Mouse (Mus musculus) midbrain, embryonic 16.5 days (tissue): ENCODE measurements at regions not wholly inside any gene's neighbourhood (a gene's known extent, or its start where the extent isn't known, plus 50 kb on each side); places are given as distances from the start of the nearest gene placed in this dataset.

Experiments used
- ATAC-seq: fragments of 200-750 bp; cut with Nextera tagmentation; 2 replicates; pipeline ENCODE4 v1.8.0; 2017; ENCODE audit warnings: moderate TSS enrichment
- H3K27ac ChIP-seq: fragments of 300-500 bp; sonication (generic); 2 replicates; pipeline ENCODE4 v1.5.1; 2014; ENCODE audit warnings: mild to moderate bottlenecking, low read length, mixed read lengths
- H3K27me3 ChIP-seq: fragments of 300-500 bp; sonication (generic); 2 replicates; pipeline ENCODE4 v1.6.1; 2014; ENCODE audit warnings: low read depth, low read length, mixed read lengths; ENCODE audit not compliant: control insufficient read depth, insufficient read depth
- H3K36me3 ChIP-seq: fragments of 300-500 bp; sonication (generic); 2 replicates; pipeline ENCODE4 v1.6.1; 2014; ENCODE audit warnings: mild to moderate bottlenecking, low read length, moderate library complexity, mixed read lengths; ENCODE audit not compliant: control insufficient read depth, insufficient read depth
- H3K4me1 ChIP-seq: fragments of 300-500 bp; sonication (generic); 2 replicates; pipeline ENCODE4 v1.6.1; 2014; ENCODE audit warnings: mild to moderate bottlenecking, low read length, mixed read lengths; ENCODE audit not compliant: control insufficient read depth, insufficient read depth
- H3K4me2 ChIP-seq: fragments of 300-500 bp; sonication (generic); 2 replicates; pipeline ENCODE4 v1.6.1; 2014; ENCODE audit warnings: mild to moderate bottlenecking, low read length, mixed read lengths
- H3K4me3 ChIP-seq: fragments of 300-500 bp; sonication (generic); 2 replicates; pipeline ENCODE4 v1.5.1; 2014; ENCODE audit warnings: low read depth, mild to moderate bottlenecking, low read length, moderate library complexity, mixed read lengths
- H3K9ac ChIP-seq: fragments of 300-500 bp; sonication (generic); 2 replicates; pipeline ENCODE4 v1.6.1; 2014; ENCODE audit warnings: low read depth, low read length, mixed read lengths
- H3K9me3 ChIP-seq: fragments of 300-500 bp; sonication (generic); replicated peaks from 2 replicates; pipeline ENCODE4 v1.6.1; 2014; ENCODE audit warnings: mild to moderate bottlenecking, low read length, mixed read lengths; ENCODE audit not compliant: control insufficient read depth, poor library complexity, severe bottlenecking
- WGBS: fragments of 180-500 bp; shearing (Covaris S2); extraction: QIAGEN DNeasy Blood & Tissue Kit; methylation state at CpG from one replicate; pipeline ENCODE4 v1.1.7; 2014; 5-methylcytosine and 5-hydroxymethylcytosine counted together

GRCm38 (mm10) chr17:9765680-9766250 lies 96.2 kb upstream of the Pabpc6 start:
- Histone ChIP-seq H3K36me3 (no peaks in the 10 kb centered on the region), H3K4me2 (no peak overlapping the region; the same call in 1 of the 2 replicates), H3K27me3 (no peaks in the 10 kb centered on the region), H3K4me3 (no peak overlapping the region), H3K4me1 (peaks cover 18% of the 10 kb centered on the region), H3K9ac (no peak overlapping the region), H3K27ac (peak overlapping the region; percentile 82), H3K9me3 (no peaks in the 10 kb centered on the region)
- ATAC-seq = no peak
- WGBS = 47% methylated on average over 5 of the region's 5 CpGs

- Histone ChIP-seq H3K4me3 (peak overlapping the region; percentile 40), H3K9me3 (no peaks in the 10 kb centered on the region), H3K9ac (peak overlapping the region; percentile 55), H3K27ac (peak overlapping the region; percentile 82), H3K27me3 (no peaks in the 10 kb centered on the region), H3K36me3 (no peaks in the 10 kb centered on the region), H3K4me1 (peaks cover 20% of the 10 kb centered on the region), H3K4me2 (peak overlapping the region; percentile 77)
- peak; percentile 91 for ATAC-seq
- under 1% methylated on average over 22 of the region's 22 CpGs for WGBS
Observed at GRCm38 (mm10) chr17:9764701-9765359, 95.3 kb upstream of the Pabpc6 start.

GRCm38 (mm10) chr17:9764041-9764606 lies 94.6 kb upstream of the Pabpc6 start:
- peaks cover 20% of the 10 kb centered on the region for H3K4me1 ChIP-seq
- peak overlapping the region; percentile 74 for H3K27ac ChIP-seq
- 3% methylated on average over 9 of the region's 9 CpGs for WGBS
- peak; percentile 33; the same call in 1 of the 2 replicates for ATAC-seq
- H3K9ac ChIP-seq = peak overlapping the region; percentile 33; the same call in 1 of the 2 replicates
- H3K4me2 ChIP-seq = peak overlapping the region; percentile 77
- no peaks in the 10 kb centered on the region for H3K36me3 ChIP-seq
- no peaks in the 10 kb centered on the region for H3K27me3 ChIP-seq
- H3K9me3 ChIP-seq = no peaks in the 10 kb centered on the region
- H3K4me3 ChIP-seq = no peak overlapping the region

- Histone ChIP-seq H3K27me3 (no peaks in the 10 kb centered on the region), H3K4me2 (peak overlapping the region; percentile 13; the same call in 1 of the 2 replicates), H3K9ac (no peak overlapping the region), H3K9me3 (no peaks in the 10 kb centered on the region), H3K36me3 (no peaks in the 10 kb centered on the region), H3K27ac (peak overlapping the region; percentile 9; the same call in 1 of the 2 replicates), H3K4me1 (peaks cover 20% of the 10 kb centered on the region), H3K4me3 (no peak overlapping the region)
- no peak for ATAC-seq
- WGBS = 7% methylated on average over 9 of the region's 9 CpGs
Observed at GRCm38 (mm10) chr17:9763110-9763509, 93.6 kb upstream of the Pabpc6 start.

- Histone ChIP-seq H3K4me2 (no peak overlapping the region), H3K9me3 (no peaks in the 10 kb centered on the region), H3K27ac (peak overlapping the region; percentile 48), H3K27me3 (no peaks in the 10 kb centered on the region), H3K9ac (no peak overlapping the region), H3K4me1 (peaks cover 20% of the 10 kb centered on the region), H3K36me3 (no peaks in the 10 kb centered on the region), H3K4me3 (no peak overlapping the region)
- no peak for ATAC-seq
- WGBS = 18% methylated on average over 7 of the region's 7 CpGs
Observed at GRCm38 (mm10) chr17:9762436-9762835, 92.9 kb upstream of the Pabpc6 start.

- Histone ChIP-seq H3K9me3 (no peaks in the 10 kb centered on the region), H3K4me1 (peaks cover 20% of the 10 kb centered on the region), H3K27me3 (no peaks in the 10 kb centered on the region), H3K9ac (no peak overlapping the region), H3K4me2 (no peak overlapping the region), H3K36me3 (no peaks in the 10 kb centered on the region), H3K27ac (no peak overlapping the region; the same call in 1 of the 2 replicates), H3K4me3 (no peak overlapping the region)
- no peak for ATAC-seq
- 89% methylated on average over 2 of the region's 2 CpGs for WGBS
Observed at GRCm38 (mm10) chr17:9760706-9761059, 91.2 kb upstream of the Pabpc6 start.

- ATAC-seq = no peak
- H3K36me3 ChIP-seq = no peaks in the 10 kb centered on the region
- no peak overlapping the region for H3K9ac ChIP-seq
- no peaks in the 10 kb centered on the region for H3K9me3 ChIP-seq
- peak overlapping the region; percentile 59 for H3K27ac ChIP-seq
- no peak overlapping the region for H3K4me2 ChIP-seq
- H3K4me3 ChIP-seq = no peak overlapping the region
- no peaks in the 10 kb centered on the region for H3K27me3 ChIP-seq
- WGBS = 42% methylated on average over 8 of the region's 8 CpGs
- peaks cover 20% of the 10 kb centered on the region for H3K4me1 ChIP-seq
Observed at GRCm38 (mm10) chr17:9760026-9760705, 90.6 kb upstream of the Pabpc6 start.

- Histone ChIP-seq H3K36me3 (no peaks in the 10 kb centered on the region), H3K9ac (no peak overlapping the region; the same call in 1 of the 2 replicates), H3K27ac (peak overlapping the region; percentile 59), H3K9me3 (no peaks in the 10 kb centered on the region), H3K4me2 (no peak overlapping the region), H3K4me1 (peaks cover 18% of the 10 kb centered on the region), H3K27me3 (no peaks in the 10 kb centered on the region), H3K4me3 (no peak overlapping the region)
- 15% methylated on average over 7 of the region's 7 CpGs for WGBS
- no peak for ATAC-seq
Observed at GRCm38 (mm10) chr17:9759421-9759852, 89.9 kb upstream of the Pabpc6 start.
